Mouse (Mus musculus) large intestine, adult 2 months (tissue): ENCODE data around the gene Dnah1. TPM values are rescaled to one million over a fixed set of nuclear protein-coding genes. Genes with fewer than 3 reads are reported as not detected.

Experiments
- DNase-seq: peaks from one replicate; pipeline ENCODE4 v3.0.0-alpha.2; 2012; ENCODE audit warnings: low read depth, low spot score
- WGBS: fragments of 180-500 bp; shearing (Covaris S2); methylation state at CpG from one replicate; pipeline ENCODE4 v1.1.7; 2018; 5-methylcytosine and 5-hydroxymethylcytosine counted together
- polyA plus RNA-seq: library from polyadenylated mRNA; depleted of rRNA; stranded (reverse); fragments of >200 nt; gene quantifications from 2 replicates; pipeline ENCODE4 v1.2.3, GENCODE M21; 2012

The Dnah1 gene
- polyA plus RNA-seq, 1 experiment, result 0.10 TPM

DNA sequence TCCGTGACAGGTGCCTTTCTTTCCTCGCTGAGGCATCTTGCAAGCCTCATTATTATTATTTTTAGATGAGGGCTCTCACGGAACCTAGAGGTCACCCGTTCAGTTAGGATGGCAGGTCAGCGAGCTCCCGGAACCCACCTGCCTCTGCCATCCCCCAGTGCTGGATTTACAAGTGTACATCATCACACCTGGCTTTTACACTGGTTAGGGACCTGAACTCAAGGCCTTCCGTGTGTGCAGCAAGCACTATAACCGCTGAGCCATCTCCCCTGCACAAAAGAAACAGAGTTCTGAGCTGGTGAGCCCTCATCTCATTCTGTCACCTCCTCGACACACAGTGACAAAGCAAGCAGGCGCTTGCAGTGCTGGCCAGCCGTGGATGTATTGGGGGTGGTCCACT, 2.5 kb downstream of the Dnah1 start:
- WGBS, result 88% methylated on average over 11 of the region's 11 CpGs
- DNase-seq, result no peak

DNA sequence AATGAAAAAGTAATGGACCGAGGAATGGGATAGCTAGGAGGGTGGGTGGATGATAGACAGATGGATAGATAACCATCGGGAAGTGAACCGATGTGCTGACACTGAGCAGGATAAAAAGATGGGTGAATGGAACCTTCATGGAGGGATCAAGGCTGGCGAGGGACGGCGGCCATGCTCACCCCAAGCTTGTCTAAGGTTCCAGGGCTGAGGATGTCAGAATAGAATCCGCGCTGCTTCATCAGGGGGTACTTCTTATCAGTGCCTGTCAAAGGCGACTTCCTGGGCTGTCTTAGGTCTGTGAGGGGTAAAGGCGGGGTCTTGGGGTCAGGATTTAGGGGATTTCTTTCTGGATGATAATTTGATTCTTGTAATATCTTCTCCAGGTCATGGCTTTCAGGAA, 4.2 kb downstream of the Dnah1 start:
- WGBS, result 87% methylated on average over 10 of the region's 10 CpGs
- no peak for DNase-seq

DNA sequence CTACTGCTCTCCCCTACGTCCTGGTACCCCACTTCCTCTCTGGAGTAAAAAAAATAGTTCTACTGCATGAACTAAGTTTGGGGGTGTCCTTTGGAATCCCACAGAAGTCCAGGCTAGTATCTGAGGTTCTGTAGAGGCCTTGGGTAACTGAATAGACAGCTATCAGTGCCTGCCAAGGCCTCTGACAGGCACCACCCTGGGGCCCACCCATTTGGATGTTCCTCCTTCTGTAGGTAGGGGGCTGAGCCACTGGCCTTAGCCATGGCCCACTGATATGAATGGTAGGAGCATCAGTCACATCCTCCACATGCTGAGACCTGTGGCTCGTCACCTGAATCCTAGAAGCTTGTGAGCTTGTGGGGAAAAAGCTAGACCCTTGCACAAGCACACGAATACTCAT, 5.9 kb downstream of the Dnah1 start:
- no peak for DNase-seq
- 87% methylated on average over 3 of the region's 3 CpGs for WGBS

DNA sequence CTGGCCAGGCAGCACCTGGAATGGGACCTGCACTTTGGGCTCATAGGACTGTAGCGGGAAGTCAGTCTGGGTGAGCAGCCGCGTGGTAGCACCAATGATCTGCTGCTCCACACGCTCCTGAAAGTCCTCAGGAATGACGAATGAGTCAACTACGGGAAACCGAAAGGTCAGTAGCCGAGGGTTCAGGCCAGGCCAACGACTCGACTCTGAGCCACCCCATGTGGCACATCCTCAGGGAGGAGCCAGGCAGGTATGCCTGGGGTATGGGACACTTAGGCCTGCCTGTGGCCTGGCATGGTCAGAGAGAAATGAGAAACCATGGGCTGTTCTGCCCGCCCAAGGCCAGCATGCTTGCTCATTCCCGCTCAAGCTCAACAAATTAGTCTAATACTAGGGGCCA, 7.1 kb downstream of the Dnah1 start:
- 67% methylated on average over 12 of the region's 12 CpGs for WGBS
- no peak for DNase-seq

DNA sequence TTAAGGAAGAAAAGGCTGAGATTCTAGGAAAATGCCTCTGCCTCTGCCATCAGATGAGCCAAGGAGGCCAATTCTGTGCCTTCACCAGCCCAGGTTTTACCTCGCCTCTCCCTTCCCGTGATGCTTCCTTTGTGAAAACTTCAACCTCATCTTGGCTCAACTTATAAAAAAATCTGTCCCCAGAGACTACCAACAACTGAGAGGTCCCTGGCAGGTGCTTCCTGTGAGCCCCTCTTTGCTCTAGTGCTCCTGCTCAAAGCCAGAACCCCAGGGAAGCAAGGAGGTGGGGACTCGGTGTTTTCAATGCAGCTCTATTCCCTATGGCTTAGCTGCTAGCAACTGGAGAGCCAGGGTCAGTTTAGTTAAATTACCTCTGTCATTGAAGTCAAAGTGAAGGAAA, 10.5 kb downstream of the Dnah1 start:
- WGBS, result 53% methylated on average over 3 of the region's 3 CpGs
- DNase-seq, result no peak

DNA sequence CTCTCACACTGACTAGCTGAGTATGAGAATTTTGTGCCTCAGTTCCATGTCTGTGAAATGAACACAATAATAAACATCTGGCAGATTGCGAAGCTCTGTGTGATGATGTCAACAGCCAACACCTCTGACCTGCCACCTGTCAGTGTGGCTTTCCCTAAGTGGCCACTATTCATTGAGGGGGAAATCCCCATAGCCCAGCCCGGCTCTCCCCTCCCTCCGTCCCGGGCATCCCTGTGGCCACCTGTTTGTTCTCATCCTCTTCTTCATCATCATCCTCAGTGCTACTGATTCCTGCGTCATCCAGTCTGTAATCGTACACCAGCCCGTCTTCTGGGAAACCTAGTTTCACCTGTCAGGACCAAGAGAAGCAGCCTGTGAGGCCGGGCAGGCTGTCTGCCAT, 38.0 kb downstream of the Dnah1 start:
- 71% methylated on average over 8 of the region's 8 CpGs for WGBS

DNA sequence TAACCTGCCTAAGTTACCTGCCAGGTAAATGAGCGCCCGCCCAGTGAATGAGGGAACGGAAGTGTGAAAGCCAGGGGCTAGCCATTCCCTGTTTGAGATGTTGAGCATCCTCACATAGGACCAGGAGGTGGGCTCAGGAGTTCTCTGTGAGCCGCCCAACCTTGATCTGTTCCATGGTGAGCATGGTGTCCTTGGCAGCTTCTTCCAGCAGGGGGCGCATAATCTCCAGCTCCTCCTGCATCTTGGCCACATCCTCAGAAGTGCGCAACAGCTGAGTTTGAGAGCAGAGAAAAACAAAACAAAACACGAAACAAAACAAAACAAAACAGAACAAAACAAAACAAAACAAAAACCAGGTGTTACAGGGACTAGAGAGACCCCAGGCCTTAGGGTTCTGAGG, 51.5 kb downstream of the Dnah1 start:
- no peak for DNase-seq
- 20% methylated on average over 7 of the region's 7 CpGs for WGBS

More for the DNA sequence above, 38.0 kb downstream of the Dnah1 start:
- no peak for DNase-seq

DNA sequence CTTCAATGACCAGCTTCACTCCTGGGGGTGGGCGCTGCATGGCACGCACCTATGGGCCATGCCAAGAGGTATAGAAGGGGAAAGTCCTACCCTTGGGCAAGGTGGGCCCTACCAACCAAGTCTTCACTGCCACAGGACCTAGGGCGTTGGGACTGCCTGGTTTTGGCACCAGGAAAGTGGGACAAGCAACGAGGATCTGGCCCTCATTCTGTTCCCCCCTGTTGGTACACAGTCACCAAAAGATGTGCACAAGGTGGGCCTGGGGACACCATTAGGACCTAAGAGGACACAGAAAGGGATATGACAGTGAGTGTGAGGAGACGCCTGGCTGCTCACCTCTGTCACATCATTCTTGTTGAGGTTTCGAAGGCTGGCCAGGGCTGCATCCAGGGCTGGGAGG, 52.6 kb downstream of the Dnah1 start:
- 88% methylated on average over 6 of the region's 6 CpGs for whole genome bisulfite sequencing
- no peak for DNase-seq

DNA sequence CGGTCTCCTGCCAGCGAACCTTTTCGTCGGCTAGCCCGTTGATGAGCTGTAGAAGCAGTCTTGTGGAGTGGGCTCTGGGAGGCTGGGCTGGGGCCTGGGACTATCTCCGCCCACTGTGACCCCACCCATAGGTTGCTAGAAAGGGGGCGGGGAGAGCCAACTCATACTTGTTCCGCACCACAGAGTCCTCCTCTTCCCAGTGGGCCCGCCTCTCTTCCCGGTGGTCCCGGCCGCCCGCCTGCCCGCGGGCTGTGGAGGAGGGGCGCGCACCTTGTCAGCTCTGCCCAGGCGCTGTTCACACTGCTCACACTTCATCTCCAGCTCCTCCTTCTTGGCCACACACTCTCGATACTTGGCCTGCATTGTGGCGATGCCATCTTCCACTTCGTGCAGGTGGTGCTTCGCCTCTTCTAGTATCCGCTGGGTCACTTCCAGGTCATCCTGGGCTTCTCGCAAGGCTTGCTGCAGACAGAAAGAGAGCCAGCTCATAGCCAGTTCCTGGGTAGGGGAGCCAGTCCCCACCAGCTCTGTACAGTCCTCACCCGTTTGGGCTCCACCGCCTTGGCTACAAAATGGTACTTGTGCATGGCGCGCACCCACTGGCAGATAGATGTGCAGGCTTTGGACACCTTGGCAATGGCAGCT, 54.1 kb downstream of the Dnah1 start:
- no peak for DNase-seq
- 18% methylated on average over 28 of the region's 28 CpGs for WGBS

DNA sequence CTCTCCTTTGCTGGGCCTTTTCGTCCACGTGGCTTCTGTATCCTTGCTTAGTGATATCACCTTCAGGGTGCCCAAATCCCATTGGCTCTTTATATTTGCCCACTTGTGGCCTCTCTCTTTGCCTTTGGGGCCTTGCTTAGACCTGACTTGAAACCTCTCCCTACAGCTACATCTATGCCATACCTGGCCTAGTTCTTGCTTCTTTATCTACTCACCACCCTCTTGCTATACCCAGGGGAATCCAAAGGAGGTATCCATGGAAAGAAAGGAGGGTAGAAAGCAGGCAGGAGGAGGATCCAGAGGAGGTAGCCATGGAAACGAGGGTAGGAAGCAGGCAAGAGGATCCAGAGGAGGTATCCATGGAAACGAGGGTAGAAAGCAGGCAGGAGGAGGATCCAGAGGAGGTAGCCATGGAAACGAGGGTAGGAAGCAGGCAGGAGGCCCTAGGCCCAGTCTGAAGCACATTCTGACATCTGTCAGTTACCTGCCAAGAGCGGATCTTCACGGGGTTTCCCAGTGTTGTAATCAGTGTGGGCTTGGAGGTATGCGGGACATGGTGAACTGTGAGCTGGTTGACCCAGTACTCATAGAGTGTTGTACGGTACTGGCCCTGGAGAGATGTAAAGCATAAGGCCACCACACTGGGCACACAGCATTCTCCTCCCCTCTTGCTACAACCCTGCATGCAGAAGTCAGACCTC, 55.2 kb downstream of the Dnah1 start:
- WGBS, result 69% methylated on average over 9 of the region's 9 CpGs
- no peak for DNase-seq

DNA sequence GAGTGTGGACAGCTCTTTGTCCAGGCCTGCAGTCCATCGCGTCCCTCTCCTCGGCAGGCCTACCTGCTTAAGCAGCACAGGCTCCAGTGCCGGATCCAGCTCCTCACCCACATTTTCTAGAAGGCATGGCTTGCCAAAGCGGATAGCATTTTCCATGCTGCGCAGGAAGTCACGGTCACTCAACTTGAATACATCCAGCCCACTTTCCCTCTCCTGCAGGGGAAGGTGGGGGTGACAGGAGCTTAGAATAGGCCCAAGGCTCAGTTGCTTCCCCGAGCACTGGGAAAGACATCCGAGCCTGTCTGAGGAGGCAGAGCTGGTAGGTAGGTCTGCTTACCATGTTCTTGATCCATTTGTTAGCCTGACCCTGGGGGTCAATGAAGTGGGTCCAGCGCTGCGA, 56.0 kb downstream of the Dnah1 start:
- WGBS, result 89% methylated on average over 11 of the region's 11 CpGs
- no peak for DNase-seq

DNA sequence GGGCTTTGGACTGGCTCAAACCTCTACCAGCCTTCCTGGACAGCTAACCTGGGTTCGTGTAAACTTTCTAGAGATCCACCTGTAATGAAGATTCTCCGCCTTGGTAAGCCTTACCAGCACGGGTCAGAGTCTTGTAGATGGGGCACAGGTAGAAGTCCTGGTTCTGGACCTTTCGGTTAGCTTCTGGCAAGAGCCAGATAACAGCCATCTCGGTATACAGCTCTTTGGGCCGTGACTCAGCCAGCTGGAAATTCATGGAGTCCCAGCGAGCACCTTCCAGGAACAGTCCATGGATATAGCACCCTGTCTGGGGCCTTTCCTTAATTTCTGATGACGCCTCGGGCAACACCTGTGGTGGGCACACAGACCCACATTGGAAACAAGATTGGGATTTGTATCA, 62.8 kb downstream of the Dnah1 start:
- WGBS, result 87% methylated on average over 9 of the region's 9 CpGs
- no peak for DNase-seq

DNA sequence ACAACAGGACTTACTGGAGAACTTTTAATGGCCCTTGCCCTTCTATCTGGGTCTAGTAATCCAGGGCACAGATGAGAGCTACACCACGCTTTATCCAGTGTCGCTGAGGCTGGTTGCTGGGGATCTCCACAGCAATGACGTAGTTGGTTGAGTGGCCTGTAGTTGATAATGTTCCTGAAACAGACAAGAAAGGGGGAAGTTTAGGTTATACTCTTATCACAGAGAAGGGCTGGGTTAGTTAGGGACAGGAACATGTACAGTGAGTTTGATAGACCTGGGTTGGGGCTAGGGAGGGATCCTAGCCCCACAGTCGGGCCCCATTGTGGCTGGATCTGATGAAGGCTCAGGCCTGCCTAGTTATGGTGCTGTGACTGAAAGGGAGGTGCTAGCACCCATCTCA, 63.3 kb downstream of the Dnah1 start:
- WGBS, result 97% methylated on average over 4 of the region's 4 CpGs
- DNase-seq, result no peak

DNA sequence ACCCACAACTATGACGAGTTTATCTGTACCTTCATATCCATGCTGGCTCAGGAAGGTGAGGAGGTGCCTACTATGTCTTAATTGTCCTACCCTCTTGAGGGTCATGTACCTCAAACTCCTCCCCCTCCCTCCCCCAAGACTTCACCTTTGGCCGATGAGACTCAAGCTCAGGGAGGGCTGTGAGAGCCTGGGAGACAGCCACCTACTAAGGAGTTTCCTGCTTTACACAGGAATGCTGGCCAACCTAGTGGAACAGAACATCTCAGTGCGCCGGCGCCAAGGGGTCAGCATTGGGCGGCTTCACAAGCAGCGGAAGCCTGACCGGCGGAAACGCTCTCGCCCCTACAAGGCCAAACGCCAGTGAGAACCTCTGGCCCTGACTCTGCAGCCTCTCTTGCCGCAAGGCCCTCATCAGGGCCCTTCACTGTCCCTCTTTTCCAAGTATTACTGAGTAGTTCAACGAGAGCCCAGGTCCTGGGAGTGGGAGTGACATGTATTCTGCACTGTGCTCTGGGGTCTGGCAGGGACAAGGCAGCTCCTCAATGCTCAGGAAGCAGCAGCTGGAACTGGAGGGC, 65.1 kb downstream of the Dnah1 start:
- WGBS, result 93% methylated on average over 14 of the region's 14 CpGs
- no peak for DNase-seq

DNA sequence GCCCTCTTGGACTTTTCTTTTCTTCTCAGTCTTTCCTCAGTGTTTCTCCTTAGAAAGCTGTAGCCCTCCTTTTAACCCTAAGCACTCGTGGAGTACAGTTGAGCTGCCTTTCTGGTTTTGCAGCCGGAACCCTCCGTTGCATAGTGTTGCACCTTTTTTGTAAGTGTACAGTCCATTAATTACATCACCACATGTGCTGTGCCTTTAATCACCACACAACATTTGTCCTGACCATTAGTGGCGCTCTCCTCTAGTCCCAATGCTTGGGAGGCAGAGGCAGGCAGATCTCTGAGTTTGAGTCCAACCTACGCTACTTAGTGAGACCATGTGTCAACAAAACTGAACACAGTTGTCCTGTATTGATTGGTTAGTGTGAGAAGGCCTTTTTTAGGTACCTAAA, 71.6 kb downstream of the Dnah1 start:
- no peak for DNase-seq
- WGBS, result 76% methylated on average over 5 of the region's 5 CpGs

DNA sequence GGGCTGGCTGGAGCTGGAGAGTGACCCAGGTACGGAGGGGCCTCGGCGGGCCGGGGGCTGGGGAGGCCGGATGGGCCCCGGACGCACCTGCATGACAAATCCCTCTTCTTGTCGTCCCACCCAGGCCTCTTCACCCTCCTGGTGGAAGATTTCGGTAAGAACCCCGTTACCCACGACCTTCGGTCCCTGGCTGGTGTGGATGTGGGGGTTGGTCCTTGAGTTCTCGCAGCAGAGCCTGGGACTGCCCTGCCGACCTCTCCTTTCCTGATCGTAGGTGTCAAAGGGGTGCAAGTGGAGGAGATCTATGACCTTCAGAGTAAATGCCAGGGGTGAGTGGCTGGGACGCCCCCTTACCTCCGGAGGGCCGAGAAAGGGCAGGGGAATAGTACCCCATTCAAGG, 72.1 kb downstream of the Dnah1 start:
- no peak for DNase-seq
- 2% methylated on average over 18 of the region's 18 CpGs for WGBS

DNA sequence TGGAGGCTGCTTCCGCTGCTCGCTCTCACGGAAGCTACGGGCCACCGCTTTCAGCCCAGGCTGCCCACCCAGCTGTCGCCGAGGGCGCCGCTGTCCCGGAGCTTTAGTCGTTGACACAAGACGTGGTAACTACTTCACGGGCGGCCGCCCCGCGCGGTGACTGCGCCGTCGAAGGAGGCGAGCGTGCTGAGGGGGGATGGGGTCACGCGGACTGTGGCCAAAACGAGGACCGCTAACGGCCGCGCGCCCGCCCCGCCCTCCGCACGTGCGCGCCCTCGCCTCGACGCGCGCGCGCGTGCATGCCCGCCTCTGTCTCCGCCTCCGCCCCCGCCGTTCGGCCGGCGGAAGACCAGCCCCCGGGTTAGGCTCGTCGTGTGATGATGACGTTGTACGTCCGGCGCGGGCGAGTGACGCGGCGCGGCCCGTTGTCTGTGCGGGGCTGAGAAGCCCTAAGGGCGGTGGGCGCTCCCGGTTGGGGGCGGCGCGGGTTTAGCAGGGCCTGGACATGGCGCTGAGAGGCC, 72.6 kb downstream of the Dnah1 start, which contains the start of the genes Phf7 and Bap1:
Phf7 (minus strand) TSS at position 234 of the 521 bp plus-strand sequence.
Bap1 (plus strand) TSS at position 367 of the 521 bp plus-strand sequence.
- no peak for DNase-seq
- under 1% methylated on average over 75 of the region's 75 CpGs for WGBS

DNA sequence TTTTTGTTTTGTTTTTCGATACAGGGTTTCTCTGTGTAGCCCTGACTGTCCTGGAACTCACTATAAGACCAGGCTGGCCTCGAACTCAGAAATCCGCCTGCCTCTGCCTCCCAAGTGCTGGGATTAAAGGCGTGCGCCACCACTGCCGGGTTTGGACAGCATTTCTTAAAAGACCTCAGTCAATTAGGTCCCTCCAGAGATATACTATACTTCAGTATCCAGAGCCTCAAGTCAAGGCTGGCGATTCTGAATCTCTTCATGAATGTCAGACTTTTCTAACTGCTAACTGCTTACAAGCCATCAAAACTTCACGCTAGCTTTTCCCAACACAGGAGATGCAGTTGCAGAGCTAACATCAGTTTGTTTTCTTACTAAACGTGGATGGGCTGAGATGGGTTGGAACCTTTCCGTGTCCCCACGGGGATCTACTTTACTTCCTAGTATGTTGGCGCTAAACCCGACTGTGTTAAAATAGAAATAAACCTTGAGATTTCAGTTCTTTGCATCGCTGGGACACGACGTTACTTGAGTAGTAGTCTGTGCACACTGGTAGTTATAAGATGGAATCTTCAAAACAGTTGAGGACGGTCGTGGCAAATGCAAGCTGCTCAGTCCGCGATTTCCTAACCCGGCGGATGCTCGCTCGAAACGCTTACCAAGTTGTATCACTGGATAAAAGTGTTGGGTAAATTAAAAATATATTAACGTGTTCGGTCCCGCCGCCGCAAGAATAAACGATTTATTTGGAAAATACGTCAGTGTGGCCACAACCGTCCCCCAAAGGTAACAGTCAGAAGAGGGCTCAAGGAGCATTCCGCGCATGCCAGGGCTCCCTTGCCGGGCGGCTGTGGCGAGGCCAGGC, 73.2 kb downstream of the Dnah1 start:
- no peak for DNase-seq

DNA sequence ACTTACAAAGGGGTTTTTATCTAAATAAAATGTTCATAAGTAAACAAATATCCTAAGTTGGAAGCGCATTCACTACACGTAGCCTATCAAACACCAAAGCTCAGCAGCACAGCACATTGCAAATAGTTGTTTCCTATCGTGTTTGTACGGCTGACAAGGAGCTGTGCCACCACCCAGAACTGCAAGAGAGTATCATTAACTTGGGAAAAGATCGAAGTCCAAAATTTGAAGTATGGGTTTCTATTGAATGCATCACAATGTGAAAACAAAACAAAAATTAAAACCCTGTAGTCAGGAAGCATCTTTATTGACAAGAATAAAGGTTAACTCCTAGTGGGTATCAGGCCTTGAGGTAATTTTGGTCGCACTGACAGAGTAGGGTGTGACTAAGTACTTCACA, 75.3 kb downstream of the Dnah1 start:
- no peak for DNase-seq

More for the DNA sequence above, 73.2 kb downstream of the Dnah1 start:
- 12% methylated on average over 38 of the region's 38 CpGs for WGBS

DNA sequence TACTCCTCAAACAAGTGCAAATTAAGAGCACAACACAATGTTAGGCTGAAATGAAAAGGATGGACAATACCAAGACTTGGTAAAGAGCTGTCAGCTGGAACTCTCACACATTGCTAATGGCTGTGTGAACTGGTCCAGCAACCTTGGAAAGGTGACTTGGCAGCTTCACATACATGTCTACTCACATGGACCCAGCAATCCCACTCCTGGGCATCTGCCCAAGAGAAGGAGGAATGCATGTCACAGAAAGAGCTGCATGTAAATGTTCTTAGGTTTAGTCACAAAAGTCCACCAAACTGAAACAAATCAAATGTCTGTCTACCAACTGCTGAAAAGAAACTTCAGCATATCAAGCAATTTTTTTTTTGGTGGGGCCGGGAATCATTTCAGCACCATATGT, 77.8 kb downstream of the Dnah1 start:
- WGBS, result 89% methylated on average over 1 of the region's 1 CpGs
- DNase-seq, result no peak

More for the DNA sequence above, 75.3 kb downstream of the Dnah1 start:
- WGBS, result 42% methylated on average over 6 of the region's 6 CpGs
